Mouse (Mus musculus) brain, embryonic 14.5 days (tissue): Measurements from ENCODE around the gene Lman1l.

Source experiments
- CTCF ChIP-seq: fragments of 200-500 bp; IDR thresholded peaks from 2 replicates; pipeline ENCODE4 v1.5.1; 2012; ENCODE audit warnings: inconsistent platforms, mild to moderate bottlenecking, moderate library complexity, borderline replicate concordance; ENCODE audit not compliant: insufficient read depth, insufficient read length; ENCODE audit errors: extremely low read depth
- POLR2A ChIP-seq: fragments of 200-500 bp; IDR thresholded peaks from 2 replicates; pipeline ENCODE4 v1.6.1; 2012; ENCODE audit warnings: mild to moderate bottlenecking, inconsistent platforms, borderline replicate concordance; ENCODE audit not compliant: poor library complexity, insufficient read depth, insufficient read length, severe bottlenecking; ENCODE audit errors: extremely low read depth

DNA sequence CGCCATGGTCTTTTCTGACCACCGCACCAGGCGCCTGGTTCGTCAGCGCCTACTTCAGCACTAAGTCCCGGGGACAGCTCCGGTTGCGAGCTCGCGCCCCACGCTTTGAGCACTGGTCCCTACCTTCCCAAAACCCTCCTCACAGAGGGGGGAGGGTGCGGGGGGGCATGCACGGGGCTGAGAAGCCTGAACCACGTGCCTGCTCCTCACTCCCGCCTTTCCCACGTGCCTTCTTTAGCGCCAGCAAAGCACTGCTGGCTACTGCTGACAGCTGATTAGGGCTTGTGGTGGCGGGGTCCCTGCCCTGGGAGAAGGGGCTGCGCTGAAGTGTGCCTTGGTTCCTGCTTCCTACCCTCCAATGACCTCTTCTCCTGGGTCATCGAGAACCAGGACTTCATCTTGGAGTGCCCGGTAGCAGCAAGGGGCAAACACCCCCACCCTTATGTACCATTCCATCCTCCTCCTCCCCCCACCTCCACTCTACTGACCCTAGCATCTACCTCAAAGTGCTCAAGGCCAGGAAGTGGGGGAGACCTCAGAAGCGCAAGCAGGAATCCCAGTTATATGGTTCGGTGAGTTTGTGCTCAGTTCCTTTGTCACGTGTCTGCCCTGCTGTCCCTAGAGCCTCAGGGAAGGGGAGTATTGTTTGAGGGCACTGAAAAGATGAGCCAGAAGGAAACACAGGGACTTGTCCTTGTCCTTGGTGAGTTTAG is 14.3 kb downstream of the Lman1l start, which contains the start of gene Cplx3:
- no peak for TF ChIP-seq CTCF
- no peak for TF ChIP-seq POLR2A
